Mouse (Mus musculus): ENCODE measurements around the gene Adam1b.

GRCm38 (mm10) chr5:121484801-121485200 lies 18.4 kb downstream of the Adam1b start:
- TF ChIP-seq CTCF (IDR thresholded peaks at IDR 0.05) (no peak), EP300 (IDR thresholded peaks at IDR 0.05) (no peak)
